Mouse (Mus musculus) cortical plate, adult 2 months (tissue): Measurements from ENCODE around the gene Itga9.

Source experiments
- CTCF ChIP-seq: fragments of 200-500 bp; IDR thresholded peaks from 2 replicates; pipeline ENCODE4 v1.5.1; 2011; ENCODE audit warnings: mild to moderate bottlenecking, control low read depth, low read length; ENCODE audit not compliant: insufficient read depth; ENCODE audit errors: extremely low read depth
- POLR2A ChIP-seq: fragments of 200-500 bp; IDR thresholded peaks from 2 replicates; pipeline ENCODE4 v1.6.1; 2011; ENCODE audit warnings: mild to moderate bottlenecking, low read length, control low read depth; ENCODE audit not compliant: insufficient read depth; ENCODE audit errors: extremely low read depth

GRCm38 (mm10) chr9:118585998-118586397 lies 20.5 kb upstream of the Itga9 start:
- no peak for TF ChIP-seq CTCF
- no peak for TF ChIP-seq POLR2A
